Mouse (Mus musculus) G1E (cell line): ENCODE results near the gene Pip5k1c.

Experiments
- CTCF ChIP-seq: IDR thresholded peaks from 2 replicates; pipeline ENCODE4 v1.5.1; 2012; ENCODE audit warnings: low read depth, low read length, inconsistent platforms, mixed read lengths
- GATA1 ChIP-seq: IDR thresholded peaks from 2 replicates; pipeline ENCODE4 v1.6.1; 2012; ENCODE audit warnings: borderline replicate concordance, low read length, inconsistent platforms, mixed read lengths
- GATA2 ChIP-seq: IDR thresholded peaks from 2 replicates; pipeline ENCODE4 v1.6.1; 2012; ENCODE audit warnings: low read depth, low read length, inconsistent platforms, borderline replicate concordance

DNA sequence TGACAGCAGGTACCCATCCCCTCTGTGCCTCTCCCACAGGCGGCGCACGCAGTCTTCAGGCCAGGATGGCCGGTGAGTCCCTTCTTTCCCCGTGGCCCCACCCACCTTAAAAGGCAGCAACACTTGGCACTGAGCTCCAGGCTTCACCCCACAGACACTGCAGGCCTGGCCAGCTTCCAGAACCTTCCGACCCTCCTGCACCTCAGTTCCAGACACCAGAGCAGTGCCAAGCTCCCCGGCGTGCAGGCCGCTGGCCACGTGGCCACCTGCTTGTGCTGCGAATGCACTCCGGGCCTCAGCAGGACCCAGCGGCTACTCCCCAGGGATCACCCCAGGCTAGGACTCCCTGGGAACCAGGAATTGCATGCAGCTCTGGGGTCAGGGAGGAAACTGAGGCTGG is 20.8 kb downstream of the Pip5k1c start:
- TF ChIP-seq CTCF: no peak
- TF ChIP-seq GATA1: no peak
- TF ChIP-seq GATA2: no peak
